Mouse (Mus musculus) left cerebral cortex, adult 8-10 months (tissue): ENCODE results near the gene Hp1bp3. TPM values are rescaled to one million over a fixed set of nuclear protein-coding genes. Genes with fewer than 3 reads are reported as not detected.

ENCODE experiments used
- DNase-seq, 2 experiments: peaks; one replicate each; pipeline ENCODE4 v3.0.0; 2022; ENCODE audit warnings: low spot score in 2 of 2
- total RNA-seq, 4 experiments: library from RNA; stranded (reverse); gene quantifications; 2 replicates each; pipeline ENCODE4 v1.2.4; 2022

Gene Hp1bp3
- total RNA-seq, 4 experiments from 2014 or later = 206 to 215 (median 214) TPM

DNA sequence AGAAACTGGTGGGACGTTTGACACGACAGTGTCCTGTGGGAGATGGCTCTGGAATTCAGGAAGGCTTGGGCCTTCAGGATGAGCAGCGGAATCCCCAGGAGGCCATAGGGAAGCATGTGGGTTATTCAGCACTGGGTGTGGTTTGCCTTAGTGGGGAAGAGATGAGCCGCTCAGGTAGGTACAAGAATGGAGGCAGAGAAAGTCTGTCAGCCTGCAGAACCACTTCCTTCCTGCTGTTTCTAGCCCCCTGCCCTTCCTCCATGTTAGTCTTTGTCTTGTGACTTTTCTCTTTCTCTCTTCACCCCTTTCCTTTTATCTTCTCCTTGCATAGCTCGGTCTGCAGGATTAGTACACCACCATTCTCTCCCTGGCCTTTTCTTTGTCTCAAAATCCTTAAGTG, 6.3 kb downstream of the Hp1bp3 start:
- no peak for DNase-seq

GRCm38 (mm10) chr4:138223623-138224022, 7.5 kb downstream of the Hp1bp3 start:
- no peak for DNase-seq

GRCm38 (mm10) chr4:138246756-138247665, 30.9 kb downstream of the Hp1bp3 start:
- DNase-seq = peak in 1 of 2 experiments; percentile 93

GRCm38 (mm10) chr4:138250088-138250960, 34.2 kb downstream of the Hp1bp3 start, which contains the start of the genes Sh2d5 and Kif17:
Gene Sh2d5, plus strand, starts transcription at chr4:138250403.
Gene Kif17, plus strand, starts transcription at chr4:138250435.
- peak; percentile 74 to 95 for DNase-seq

DNA sequence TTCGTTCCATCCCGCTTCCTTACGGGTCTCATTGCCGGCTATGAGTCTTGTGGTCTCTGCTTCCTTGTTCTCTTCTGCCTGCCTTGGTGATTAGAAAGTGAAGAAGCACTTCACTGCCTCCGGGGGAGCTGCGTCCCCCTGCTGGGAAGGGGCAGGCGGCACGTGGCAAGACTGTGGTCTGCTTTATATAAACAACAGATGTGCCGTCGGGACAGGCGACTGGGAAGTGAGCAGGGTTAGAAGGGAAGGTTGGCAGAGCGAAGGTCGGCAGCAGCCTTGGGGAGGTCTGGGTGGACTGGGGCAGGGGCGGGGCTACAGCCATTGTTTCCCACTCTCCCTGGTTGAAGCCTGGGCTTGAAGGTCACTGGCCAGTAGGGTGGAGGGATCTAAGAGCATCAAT, 35.7 kb downstream of the Hp1bp3 start:
- DNase-seq = no peak

DNA sequence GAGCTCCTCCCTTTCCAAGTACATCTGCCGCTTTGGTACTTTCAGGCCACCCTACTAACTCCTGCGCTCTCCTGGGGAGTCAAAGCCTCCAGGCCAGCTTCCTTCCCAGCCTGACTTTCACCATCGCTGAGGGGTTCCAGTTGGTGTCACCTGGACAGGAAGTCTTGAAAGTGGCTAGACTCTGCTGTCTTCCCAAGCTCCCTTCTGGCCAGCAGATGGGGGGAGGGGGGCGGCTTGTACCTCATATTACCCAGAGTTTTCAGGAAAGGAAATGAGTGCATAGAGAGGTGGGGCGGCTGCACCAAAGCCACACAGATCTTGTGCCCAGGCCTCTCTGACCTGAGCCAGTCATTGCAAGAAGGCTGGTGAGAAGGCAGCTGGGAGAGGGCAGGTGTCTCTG, 36.1 kb downstream of the Hp1bp3 start:
- no peak for DNase-seq

DNA sequence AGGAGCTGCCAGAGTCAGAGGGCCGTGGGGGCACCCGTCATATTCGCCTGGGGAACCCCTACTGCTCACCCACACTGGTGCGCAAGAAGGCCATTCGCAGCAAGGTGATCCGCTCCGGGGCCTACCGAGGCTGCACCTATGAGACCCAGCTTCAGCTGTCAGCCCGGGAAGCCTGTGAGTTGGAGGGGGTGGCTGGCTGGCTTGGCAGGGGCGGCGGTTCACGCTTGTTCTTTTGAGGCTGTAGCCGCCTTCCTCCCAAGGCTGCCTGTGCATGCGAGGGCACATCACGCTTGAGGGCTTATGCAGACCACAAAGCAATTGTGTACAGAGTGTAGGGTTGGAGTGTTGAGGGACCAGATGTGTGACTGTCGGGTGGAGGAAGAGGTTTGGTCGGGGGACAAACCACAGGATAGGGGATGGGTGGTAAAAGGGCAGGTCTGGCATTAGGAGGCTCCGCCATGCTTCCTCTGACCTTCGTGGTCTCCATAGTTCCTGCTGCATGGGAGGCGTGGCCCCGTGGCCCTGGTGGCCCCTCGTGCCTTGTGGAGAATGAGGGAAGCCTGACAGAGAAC, 41.1 kb downstream of the Hp1bp3 start:
- no peak for DNase-seq

DNA sequence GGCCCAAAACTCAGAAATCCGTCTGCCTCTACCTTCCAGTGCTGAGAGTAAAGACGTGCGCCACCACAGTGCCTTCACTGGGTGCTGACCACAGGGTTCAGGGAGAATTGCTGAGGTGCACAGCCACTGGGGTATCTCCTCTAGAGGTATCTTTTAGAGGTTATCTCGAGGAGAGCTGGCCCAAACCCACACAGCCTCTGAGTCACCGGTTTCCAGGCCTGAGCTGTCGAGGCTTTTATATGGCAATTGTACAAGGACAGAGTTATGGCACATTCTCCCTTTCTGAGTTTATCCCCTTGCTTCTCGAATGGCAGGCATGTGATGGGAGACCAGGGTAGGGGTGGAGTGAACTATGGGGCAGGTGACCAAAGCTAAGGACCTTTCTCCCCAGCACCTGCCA, 42.6 kb downstream of the Hp1bp3 start:
- DNase-seq = no peak

- DNase-seq = no peak
Observed at GRCm38 (mm10) chr4:138259482-138259881, 43.4 kb downstream of the Hp1bp3 start.

DNA sequence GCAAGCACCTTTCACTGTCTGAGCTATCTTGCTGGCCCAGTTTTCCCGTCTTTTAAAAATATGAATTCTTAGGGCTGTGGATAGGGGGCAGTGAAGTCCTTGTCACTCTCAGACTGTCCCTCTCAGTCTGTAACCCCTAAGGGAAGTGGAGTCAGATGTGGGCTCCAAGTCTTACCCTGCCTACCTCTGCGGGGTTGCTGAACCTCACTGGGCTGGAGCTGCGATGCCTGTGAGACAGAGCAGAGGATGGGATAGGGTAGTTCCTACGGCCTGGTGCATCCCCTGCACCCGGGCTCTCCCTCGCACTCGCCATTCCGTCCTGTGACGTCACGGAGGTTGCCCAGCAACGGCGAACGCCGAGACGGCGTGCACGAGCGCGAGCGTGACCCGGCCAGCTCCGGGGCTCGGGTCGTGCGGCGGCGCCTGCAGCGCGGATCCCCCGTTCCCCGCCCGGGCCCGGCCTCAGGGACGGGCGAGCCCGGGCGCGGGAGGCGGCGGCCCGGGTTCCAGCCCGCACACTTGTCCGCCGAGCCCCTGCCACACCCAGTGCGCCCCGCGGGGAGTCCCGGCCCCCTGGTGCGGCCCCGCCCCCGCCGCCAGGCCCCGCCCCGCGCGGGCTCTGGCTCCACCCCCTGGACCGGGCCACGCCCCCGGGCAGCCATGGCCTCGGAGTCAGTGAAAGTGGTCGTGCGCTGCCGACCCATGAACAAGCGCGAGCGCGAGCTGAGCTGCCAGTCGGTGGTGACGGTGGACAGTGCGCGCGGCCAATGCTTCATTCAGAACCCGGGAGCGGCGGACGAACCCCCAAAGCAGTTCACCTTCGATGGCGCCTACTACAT, 46.0 kb downstream of the Hp1bp3 start:
- DNase-seq = peak; percentile 84 to 92

DNA sequence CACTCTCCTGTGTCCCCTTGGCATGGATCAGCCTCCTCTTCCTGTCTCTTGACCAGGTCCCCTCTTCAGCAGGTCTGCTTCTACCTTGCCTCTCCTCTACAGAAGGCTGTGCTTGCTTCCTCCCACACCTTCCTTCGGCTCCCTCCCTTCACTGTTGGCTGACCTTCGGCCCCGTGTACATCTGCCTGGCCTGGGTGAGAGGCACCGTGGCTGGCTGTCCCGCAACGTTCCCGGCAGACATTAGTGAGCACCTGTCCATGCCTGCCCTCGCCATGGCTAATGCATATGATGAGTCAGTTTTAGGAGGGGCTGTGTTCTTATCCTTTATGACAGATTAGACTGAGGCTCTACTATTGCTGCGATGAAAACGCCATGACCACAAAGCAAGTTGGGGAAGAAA, 51.8 kb downstream of the Hp1bp3 start:
- DNase-seq = no peak

DNA sequence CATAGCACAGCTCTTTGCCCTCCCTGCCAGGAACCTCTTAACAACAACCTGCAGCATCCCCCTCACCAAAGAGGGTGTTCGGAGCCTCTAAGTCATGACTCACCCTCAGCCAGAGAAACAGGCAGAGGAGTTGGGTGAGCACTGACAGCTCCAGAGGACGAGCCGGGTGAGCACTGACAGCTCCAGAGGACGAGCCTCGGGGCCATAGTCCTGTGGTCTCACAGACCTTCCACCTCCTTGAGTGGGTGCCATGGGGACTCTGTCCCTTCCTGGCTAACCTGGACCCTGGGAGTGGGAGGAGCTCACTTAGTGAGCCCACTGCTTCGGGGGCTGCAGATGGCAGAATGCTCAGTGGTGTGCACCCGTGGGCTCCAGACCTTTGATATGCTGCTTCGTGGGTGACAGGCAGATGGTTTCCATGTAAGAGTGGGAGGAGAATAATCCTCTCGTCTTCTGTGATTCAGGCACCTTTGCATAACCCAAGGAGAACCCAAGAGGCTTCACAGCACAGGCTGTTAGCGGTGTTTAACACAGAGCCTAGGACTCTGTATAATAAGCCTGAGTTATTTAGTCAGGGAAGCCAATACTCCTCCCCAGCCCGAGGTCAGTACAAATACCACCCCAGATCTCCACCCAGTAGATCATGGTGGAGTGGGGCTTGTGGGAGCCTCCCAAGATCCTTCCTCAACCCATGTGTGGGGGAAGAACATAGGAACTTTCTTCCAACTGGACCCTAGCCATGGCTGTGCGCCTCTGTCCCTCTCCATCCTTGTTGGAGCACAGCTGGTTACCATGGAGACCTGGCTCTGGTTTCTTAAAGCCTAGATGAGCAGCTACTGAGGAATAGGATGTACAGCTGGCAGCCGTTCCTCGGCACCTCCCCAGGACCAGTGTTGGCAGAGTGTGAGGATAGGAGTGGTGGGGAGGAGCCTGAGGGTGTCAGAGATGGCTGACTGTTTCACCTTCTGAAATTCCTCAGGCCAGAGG, 56.2 kb downstream of the Hp1bp3 start:
- DNase-seq = peak; percentile 46 to 82

DNA sequence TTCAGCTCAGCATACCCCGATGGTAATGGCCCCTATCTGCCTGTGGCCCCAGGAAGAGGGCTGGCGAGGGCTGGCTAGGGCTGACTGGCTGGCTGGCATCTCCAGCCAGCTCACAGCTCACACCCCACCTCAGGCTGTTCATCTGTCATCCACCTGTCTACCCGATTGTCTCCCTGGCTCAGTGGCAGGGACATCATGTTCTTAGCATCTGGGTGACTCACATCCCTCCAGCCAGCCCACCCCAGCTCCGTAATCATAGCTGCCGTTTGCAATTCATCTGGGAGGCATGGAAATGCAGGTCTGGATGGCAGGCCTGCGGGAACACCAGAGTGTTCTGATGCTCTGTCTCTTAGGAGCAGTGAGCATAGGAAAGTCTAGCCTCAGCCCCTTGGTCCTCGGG, 62.2 kb downstream of the Hp1bp3 start:
- DNase-seq = peak in 1 of 2 experiments; percentile 61

DNA sequence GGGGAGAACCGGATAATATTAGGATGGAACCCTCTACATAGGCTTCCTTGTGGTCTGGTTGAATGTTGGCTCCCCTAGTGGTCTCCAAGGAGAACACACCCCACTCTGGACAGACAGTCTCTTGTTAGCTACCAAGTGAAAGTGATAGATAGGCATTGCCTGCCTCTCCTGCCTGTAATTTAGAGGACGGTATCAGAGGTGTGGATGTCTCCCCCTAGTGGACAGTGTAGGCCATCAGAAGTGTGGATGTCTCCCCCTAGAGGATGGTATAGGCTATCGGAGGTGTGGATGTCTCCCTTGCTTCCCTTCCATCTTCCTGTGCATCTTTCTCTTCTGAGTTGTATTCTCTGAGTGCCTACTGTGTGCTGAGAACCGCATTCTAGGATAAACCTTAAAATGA, 66.7 kb downstream of the Hp1bp3 start:
- no peak for DNase-seq

DNA sequence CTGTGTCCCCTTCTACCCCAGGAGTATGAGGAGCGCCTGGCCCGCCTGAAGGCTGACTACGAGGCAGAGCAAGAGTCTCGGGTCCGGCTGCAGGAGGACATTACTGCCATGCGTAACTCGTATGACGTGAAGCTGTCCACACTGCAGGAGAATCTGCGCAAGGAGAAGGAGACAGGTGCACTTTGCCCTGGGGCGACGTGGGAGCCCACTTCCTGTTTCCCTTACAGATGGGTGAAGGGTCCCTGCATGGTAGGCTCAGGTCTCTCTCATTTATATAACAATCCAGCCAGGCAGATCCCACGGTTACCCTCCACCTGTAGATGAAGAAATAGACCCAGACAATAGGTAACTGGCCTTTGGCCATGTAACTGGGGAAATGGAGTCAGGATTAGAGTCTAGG, 70.3 kb downstream of the Hp1bp3 start:
- DNase-seq = no peak

DNA sequence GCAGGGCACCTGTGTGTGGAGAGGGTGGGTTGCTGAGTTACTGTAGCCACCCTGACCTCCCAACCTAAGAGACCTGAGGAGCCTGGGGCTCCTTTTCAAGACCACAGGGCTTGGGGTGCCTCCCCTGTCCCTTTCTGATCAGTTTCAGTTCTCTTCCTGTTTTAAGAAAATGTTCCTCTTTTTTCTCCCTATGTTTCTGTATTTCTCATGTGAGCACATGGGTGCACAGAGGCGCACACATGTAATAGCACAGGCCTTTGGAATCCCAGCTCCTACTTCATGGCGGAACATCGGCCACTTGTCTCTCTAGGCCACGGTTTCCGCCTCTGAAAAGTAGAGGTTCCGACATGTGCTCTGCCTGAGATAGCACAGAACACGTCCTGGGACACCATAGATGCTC, 72.6 kb downstream of the Hp1bp3 start:
- no peak for DNase-seq

DNA sequence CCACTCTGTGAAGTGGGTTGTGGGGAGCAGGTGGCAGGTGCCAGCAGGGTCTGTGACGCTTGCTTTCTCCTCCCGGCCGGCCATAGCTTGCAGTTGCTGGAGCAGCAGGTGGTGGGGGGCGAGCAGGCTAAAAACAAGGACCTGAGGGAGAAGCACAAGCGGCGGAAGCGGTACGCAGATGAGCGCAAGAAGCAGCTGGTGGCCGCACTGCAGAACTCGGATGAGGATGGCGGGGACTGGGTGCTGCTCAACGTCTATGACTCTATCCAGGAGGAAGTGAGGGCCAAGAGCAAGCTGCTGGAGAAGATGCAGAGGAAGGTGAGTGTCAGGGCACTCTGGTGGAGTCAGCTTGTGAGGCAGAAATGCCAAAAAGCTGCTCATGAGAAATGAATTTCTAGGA, 75.9 kb downstream of the Hp1bp3 start:
- no peak for DNase-seq

GRCm38 (mm10) chr4:138293261-138293948, 77.3 kb downstream of the Hp1bp3 start:
- DNase-seq = no peak

- DNase-seq = no peak
Observed at GRCm38 (mm10) chr4:138293949-138294550, 78.0 kb downstream of the Hp1bp3 start.
